Mouse (Mus musculus) midbrain, embryonic 15.5 days (tissue): ENCODE data around the gene Nfatc2ip. TPM values are rescaled to one million over a fixed set of nuclear protein-coding genes. Genes with fewer than 3 reads are reported as not detected.

Experiments
- ATAC-seq: fragments of 200-750 bp; cut with Nextera tagmentation; replicated peaks from 2 replicates; pipeline ENCODE4 v1.8.0; 2017; ENCODE audit warnings: moderate TSS enrichment
- H3K27ac ChIP-seq: fragments of 300-500 bp; sonication (generic); 2 replicates; pipeline ENCODE4 v1.5.1; 2015; ENCODE audit warnings: mild to moderate bottlenecking, inconsistent platforms
- H3K27me3 ChIP-seq: fragments of 300-500 bp; sonication (generic); replicated peaks from 2 replicates; pipeline ENCODE4 v1.6.1; 2015; ENCODE audit warnings: inconsistent platforms
- H3K36me3 ChIP-seq: fragments of 300-500 bp; sonication (generic); replicated peaks from 2 replicates; pipeline ENCODE4 v1.6.1; 2015; ENCODE audit warnings: inconsistent platforms
- H3K4me1 ChIP-seq: fragments of 300-500 bp; sonication (generic); 2 replicates; pipeline ENCODE4 v1.6.1; 2015; ENCODE audit warnings: inconsistent platforms
- H3K4me2 ChIP-seq: fragments of 300-500 bp; sonication (generic); 2 replicates; pipeline ENCODE4 v1.6.1; 2015; ENCODE audit warnings: inconsistent platforms, mild to moderate bottlenecking, moderate library complexity
- H3K4me3 ChIP-seq: fragments of 300-500 bp; sonication (generic); 2 replicates; pipeline ENCODE4 v1.5.1; 2015; ENCODE audit warnings: mild to moderate bottlenecking, inconsistent platforms
- H3K9ac ChIP-seq: fragments of 300-500 bp; sonication (generic); 2 replicates; pipeline ENCODE4 v1.6.1; 2015; ENCODE audit warnings: mild to moderate bottlenecking, inconsistent platforms
- H3K9me3 ChIP-seq: fragments of 300-500 bp; sonication (generic); 2 replicates; pipeline ENCODE4 v1.6.1; 2016; ENCODE audit warnings: inconsistent platforms
- WGBS: fragments of 180-500 bp; shearing (Covaris S2); methylation state at CpG from one replicate; pipeline ENCODE4 v1.1.7; 2015; ENCODE audit warnings: mixed read lengths; 5-methylcytosine and 5-hydroxymethylcytosine counted together
- polyA plus RNA-seq: library from polyadenylated mRNA; unstranded; fragments of >200 nt; fragmentation: Nextera tagmentation; extraction: Ambion mirVana; gene quantifications from 2 replicates; pipeline ENCODE4 v1.2.1, GENCODE M21; 2015

Gene Nfatc2ip
- polyA plus RNA-seq, 1 experiment from 2014 or later, result 2.2 TPM

DNA sequence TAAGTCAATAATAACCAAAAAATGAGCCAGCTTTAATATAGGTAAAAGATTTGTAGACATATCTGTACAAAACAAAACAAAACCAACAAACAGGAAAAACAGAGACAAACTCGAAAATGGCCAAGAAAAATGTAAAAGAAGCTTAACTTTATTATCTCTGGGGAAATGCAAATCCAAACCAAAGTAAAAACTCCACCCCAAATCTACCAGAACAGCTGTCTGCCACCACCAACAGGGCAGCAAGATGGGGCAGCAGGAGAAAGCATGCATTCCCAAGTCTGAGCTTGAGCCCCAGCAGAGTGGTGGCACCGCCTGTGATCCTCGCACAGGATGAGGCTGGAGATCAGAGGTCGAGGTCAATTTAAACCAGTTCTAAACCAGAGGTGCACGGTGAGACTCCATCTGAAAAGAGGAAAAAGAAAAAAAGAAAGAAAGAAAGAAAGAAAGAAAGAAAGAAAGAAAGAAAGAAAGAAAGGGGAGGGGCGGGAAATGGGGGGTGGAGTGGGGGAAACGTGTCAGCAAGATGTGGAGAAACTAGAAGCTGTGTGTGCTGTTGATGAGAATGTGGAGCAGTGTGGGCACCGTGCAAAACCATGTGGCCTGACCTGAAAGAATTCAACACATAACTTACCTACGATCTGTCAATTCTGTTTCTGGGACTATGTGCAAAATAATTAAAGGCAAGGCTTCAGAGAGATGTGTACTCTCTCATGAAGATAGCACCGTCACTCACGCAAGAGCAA is 43.1 kb downstream of the Nfatc2ip start:
- Histone ChIP-seq H3K4me3 (no peak overlapping the region), H3K4me1 (peaks cover 10% of the 10 kb centered on the region), H3K9me3 (no peaks in the 10 kb centered on the region), H3K36me3 (no peaks in the 10 kb centered on the region), H3K9ac (no peak overlapping the region), H3K27me3 (no peaks in the 10 kb centered on the region), H3K4me2 (no peak overlapping the region), H3K27ac (no peak overlapping the region)
- ATAC-seq, result no peak
- 63% methylated on average over 11 of the region's 11 CpGs for WGBS

DNA sequence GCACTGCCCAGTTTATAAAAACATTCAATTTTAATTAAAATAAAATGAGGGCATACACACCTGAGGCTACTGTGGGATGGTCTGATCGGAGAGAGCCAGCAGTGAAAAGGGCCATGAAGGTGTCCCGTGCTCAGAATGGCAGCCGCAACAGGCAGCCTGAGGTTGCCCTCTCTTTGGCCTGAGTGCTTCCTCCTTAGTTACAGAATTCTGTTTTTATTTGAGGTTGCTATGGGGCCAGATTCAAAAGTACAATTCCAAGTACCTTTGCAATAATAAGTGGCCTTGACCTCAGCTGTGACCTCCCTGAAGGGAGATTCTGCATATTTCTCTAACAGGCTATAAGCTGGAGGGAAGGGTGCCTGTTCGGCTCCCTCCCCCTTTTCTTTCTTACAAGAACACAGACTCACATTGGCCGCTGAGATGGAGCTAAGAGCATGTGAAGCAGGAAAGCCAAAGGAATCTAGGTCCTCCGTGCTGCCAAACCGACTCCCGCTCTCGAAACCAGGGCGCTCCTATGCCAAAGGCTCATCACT is 45.1 kb downstream of the Nfatc2ip start:
- Histone ChIP-seq H3K9me3 (no peaks in the 10 kb centered on the region), H3K36me3 (no peaks in the 10 kb centered on the region), H3K27ac (peak overlapping the region; percentile 78), H3K4me1 (peaks cover 10% of the 10 kb centered on the region), H3K9ac (no peak overlapping the region; the same call in 1 of the 2 replicates), H3K27me3 (no peaks in the 10 kb centered on the region), H3K4me3 (peak overlapping the region; percentile 30), H3K4me2 (peak overlapping the region; percentile 46)
- 42% methylated on average over 10 of the region's 10 CpGs for WGBS
- no peak for ATAC-seq

DNA sequence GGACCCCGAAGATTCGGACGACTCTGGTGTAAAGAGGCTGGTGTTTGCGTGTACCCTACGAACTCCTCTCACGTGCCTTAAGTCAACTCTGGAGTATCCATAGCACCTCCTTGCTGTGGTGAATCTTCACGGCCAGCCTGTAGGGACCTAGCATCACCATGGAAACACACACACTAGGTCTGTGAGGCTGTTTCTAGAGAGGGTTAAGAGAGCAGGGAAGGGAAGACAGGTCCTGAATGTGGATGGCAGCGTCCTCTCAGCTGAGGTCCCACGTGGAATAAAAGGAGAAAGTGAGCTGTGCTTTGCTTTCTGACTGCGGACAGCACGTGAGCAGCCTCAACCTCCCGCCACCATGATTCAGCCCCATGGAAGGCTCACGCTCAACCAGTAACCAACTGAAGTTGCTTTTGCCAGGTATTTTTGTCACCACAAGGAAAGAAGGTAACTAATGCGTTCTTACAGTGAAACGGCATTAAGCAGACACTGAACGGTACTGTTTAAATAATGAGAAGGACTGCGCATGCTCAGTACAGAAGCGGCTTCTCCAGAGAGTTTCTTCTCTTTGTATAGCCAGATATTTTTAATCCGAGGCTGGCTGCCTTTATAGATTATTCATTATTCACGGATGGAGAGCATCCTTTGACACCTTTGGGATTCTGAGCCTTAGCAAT is 45.7 kb downstream of the Nfatc2ip start:
- H3K4me2 ChIP-seq, result peak overlapping the region; percentile 46
- peaks cover 9% of the 10 kb centered on the region for H3K4me1 ChIP-seq
- ATAC-seq, result no peak; the same call in 1 of the 2 replicates
- no peaks in the 10 kb centered on the region for H3K27me3 ChIP-seq
- no peaks in the 10 kb centered on the region for H3K36me3 ChIP-seq
- 47% methylated on average over 20 of the region's 20 CpGs for WGBS
- no peaks in the 10 kb centered on the region for H3K9me3 ChIP-seq
- H3K27ac ChIP-seq, result peak overlapping the region; percentile 78
- peak overlapping the region; percentile 16; the same call in 1 of the 2 replicates for H3K9ac ChIP-seq
- H3K4me3 ChIP-seq, result peak overlapping the region; percentile 30

DNA sequence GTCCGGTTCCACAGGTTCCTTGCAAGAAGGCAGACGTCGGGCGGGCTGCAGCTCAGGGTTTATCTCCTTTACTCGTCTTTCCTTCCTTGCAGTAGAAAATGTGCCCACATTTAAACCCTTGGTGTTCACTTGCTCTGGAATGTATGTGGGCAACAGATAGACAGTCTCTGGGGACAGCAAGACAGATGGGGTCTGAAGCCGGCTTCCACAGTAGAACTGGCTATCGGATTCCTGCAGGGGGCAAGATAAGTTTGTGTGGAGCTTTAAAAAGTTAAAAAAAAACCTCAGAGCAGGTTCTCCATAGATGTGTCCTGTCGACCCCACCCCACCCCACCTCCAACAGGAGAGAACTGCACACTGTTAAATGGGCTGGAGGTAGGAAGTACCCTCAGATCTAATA is 48.2 kb downstream of the Nfatc2ip start:
- Histone ChIP-seq H3K4me3 (no peak overlapping the region), H3K36me3 (no peaks in the 10 kb centered on the region), H3K27me3 (no peaks in the 10 kb centered on the region), H3K27ac (no peak overlapping the region), H3K9me3 (no peaks in the 10 kb centered on the region), H3K4me1 (peaks cover 7% of the 10 kb centered on the region), H3K9ac (no peak overlapping the region), H3K4me2 (no peak overlapping the region)
- ATAC-seq, result no peak
- WGBS, result 78% methylated on average over 8 of the region's 8 CpGs

DNA sequence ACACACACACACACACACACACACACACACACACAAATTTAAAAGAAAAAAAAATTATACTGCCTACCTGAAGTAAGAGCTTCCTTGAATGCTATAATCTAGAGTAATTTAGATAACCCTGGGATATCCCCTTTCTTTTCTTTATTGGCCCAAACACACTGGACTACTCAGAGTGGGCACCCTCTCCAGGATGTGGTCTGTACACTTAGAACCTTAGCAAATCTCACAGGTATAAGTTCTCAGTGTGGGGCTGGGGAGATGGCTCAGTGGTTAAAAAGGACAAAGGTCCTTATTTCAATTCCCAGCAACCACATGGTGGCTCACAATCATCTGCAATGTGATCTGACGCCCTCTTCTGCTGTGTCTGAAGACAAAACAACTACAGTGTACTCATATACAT is 49.4 kb downstream of the Nfatc2ip start:
- 64% methylated on average over 1 of the region's 1 CpGs for WGBS
- Histone ChIP-seq H3K9me3 (no peaks in the 10 kb centered on the region), H3K36me3 (no peaks in the 10 kb centered on the region), H3K27ac (no peak overlapping the region), H3K9ac (no peak overlapping the region), H3K4me3 (no peak overlapping the region), H3K4me2 (no peak overlapping the region), H3K4me1 (peaks cover 7% of the 10 kb centered on the region), H3K27me3 (no peaks in the 10 kb centered on the region)
- ATAC-seq, result no peak

DNA sequence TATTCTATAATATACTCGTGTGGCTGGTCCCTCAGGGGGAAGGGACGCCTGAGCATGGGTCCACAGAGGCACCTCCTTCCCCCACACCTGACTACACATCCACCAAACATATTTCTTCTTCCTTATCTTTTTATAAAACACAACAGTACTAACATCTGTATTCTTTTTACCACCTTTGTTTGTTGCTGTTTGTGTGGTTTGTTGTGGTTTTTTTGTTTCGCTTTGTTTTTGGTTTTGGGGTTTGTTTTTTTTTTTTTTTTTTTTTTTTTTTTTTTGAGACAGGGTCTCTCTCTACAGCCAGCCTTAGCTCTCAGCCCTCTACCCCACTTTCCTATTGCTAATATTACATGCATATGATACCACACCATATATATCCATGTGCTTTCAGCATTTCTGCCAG is 50.6 kb downstream of the Nfatc2ip start:
- WGBS, result 49% methylated on average over 3 of the region's 3 CpGs
- Histone ChIP-seq H3K36me3 (no peaks in the 10 kb centered on the region), H3K27me3 (no peaks in the 10 kb centered on the region), H3K4me2 (no peak overlapping the region), H3K9ac (no peak overlapping the region), H3K4me1 (no peaks in the 10 kb centered on the region), H3K9me3 (no peaks in the 10 kb centered on the region), H3K27ac (no peak overlapping the region), H3K4me3 (no peak overlapping the region)
- no peak for ATAC-seq

DNA sequence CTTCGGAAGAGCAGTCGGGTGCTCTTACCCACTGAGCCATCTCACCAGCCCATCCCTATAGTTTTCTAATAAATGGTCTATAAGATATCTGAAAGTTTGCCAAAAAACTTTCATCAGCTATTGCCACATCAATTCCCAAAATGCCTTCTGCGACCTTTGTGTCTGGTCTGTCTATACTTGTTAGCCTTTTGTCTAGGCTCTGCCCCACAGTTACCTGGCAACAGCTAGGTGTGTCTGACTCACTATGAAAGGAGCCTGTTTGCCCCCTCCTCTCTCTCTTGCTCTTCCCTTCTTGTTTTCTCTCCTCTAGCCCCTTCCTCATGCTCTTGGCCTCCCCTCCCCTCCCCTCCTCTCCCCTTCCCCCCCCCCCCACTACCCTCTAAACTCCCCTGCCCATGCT is 51.0 kb downstream of the Nfatc2ip start:
- WGBS, result 82% methylated on average over 3 of the region's 3 CpGs

DNA sequence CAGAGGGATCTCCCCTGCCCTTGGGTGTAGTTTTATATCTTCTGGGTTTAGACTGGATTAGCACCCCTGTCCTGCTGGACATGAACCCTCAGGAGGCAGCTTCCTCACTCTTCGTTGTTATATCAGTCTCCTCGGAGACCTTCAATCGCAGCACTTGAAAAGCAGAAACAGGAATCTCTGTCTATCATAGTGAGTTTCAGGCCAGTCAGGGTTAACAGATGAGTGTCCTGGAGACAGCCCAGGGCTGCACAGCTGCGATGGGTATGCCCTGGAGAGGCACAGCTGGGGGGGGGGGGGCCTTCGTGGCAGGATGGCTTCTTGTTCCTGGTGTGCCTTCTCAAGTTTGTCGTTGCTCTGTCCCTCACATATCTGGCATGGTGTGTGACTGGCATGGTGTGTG is 55.6 kb downstream of the Nfatc2ip start:
- 57% methylated on average over 6 of the region's 6 CpGs for WGBS
- Histone ChIP-seq H3K4me3 (no peak overlapping the region), H3K4me1 (no peaks in the 10 kb centered on the region), H3K36me3 (no peaks in the 10 kb centered on the region), H3K27ac (no peak overlapping the region), H3K27me3 (no peaks in the 10 kb centered on the region), H3K9me3 (no peaks in the 10 kb centered on the region), H3K9ac (no peak overlapping the region), H3K4me2 (no peak overlapping the region)
- ATAC-seq, result no peak

More for the DNA sequence above, 51.0 kb downstream of the Nfatc2ip start:
- Histone ChIP-seq H3K4me2 (no peak overlapping the region), H3K4me1 (no peaks in the 10 kb centered on the region), H3K9ac (no peak overlapping the region), H3K27ac (no peak overlapping the region), H3K27me3 (no peaks in the 10 kb centered on the region), H3K36me3 (no peaks in the 10 kb centered on the region), H3K9me3 (no peaks in the 10 kb centered on the region), H3K4me3 (no peak overlapping the region)
- no peak for ATAC-seq

DNA sequence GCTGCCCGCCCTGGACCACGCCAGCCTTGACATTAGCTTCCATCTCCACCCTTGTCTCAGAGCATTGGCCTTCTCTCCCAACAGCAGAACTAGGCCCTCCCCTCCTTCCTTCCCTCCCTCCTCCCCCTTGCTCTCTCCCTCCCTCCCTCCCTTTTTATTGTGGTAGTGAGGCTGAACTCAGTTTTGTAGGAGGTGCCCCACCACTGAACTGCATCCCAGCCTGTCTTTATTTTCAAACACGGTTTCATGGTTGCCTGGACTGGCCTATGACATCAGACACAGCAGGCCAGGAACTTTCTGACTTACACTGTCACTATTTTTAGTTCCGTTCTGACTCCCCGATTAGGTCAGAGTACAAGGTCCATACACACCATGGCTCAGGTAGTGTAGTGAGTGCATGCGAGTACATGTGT is 56.3 kb downstream of the Nfatc2ip start:
- no peak for ATAC-seq
- Histone ChIP-seq H3K9me3 (no peaks in the 10 kb centered on the region), H3K4me1 (no peaks in the 10 kb centered on the region), H3K9ac (no peak overlapping the region), H3K36me3 (no peaks in the 10 kb centered on the region), H3K27ac (no peak overlapping the region), H3K4me2 (no peak overlapping the region), H3K4me3 (no peak overlapping the region), H3K27me3 (no peaks in the 10 kb centered on the region)
- WGBS, result 75% methylated on average over 6 of the region's 6 CpGs

DNA sequence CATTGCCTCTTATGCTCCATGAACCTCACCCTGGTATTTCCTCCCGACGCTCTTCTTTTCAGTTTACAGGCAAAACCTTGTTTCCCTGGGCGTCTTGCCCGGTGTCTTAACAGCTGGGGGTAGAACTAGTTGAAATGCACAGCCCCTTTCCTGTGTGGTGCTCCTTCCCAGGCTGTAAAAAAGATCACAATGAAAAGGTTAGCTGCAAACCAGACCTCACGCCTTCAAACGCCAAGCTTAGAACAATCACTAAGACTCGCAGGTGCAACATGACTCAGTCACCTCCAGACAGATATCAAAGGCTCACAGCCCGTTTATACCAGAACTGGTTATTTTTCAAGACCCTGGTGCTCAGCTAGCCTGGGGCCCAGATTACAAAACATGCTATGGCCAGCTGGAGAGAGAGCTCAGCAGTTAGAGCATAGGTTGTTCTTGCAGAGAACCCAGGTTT is 57.0 kb downstream of the Nfatc2ip start:
- Histone ChIP-seq H3K27me3 (no peaks in the 10 kb centered on the region), H3K4me2 (no peak overlapping the region), H3K9ac (no peak overlapping the region), H3K27ac (no peak overlapping the region), H3K9me3 (no peaks in the 10 kb centered on the region), H3K36me3 (no peaks in the 10 kb centered on the region), H3K4me3 (no peak overlapping the region), H3K4me1 (no peaks in the 10 kb centered on the region)
- ATAC-seq, result no peak
- 81% methylated on average over 8 of the region's 8 CpGs for WGBS

DNA sequence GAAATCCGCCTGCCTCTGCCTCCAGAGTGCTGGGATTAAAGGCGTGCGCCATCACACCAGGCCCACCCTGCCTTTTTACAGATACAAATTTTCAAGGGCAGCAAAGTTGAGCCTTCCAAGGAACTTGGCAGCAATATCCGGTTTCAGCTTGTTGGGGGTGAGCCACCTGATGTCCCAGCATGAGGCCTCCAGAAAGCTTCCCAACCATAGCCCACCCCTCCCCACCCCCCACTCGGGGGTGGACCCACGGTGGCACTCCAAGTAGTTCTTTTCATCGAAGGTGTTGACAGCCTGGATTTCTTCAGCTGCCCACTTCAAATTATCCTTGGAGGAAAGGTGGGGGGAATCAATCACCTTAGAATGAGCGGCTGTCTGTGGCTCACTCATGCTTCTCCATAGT is 57.6 kb downstream of the Nfatc2ip start:
- Histone ChIP-seq H3K9ac (no peak overlapping the region), H3K4me3 (no peak overlapping the region), H3K9me3 (no peaks in the 10 kb centered on the region), H3K36me3 (no peaks in the 10 kb centered on the region), H3K4me2 (no peak overlapping the region), H3K27ac (no peak overlapping the region), H3K4me1 (no peaks in the 10 kb centered on the region), H3K27me3 (no peaks in the 10 kb centered on the region)
- ATAC-seq, result no peak
- WGBS, result 86% methylated on average over 8 of the region's 8 CpGs

DNA sequence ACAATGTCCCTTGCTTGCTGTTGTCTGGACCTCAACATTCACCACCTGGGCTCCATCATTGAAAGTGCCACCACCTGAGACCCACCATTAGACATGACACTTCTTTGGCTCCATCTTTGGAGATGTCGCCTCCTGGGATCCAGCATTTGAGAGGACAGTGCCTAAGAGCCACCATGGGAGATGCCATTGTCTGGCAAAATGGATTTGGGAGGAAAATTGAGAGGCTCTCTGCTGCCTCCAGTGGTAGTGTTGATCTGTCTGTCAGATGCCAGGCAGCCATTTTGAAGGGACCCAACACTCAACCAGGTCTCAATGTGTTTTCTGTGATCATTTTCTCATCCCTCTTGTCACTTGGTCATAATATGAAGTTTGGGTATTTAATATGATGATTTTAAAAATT is 61.0 kb downstream of the Nfatc2ip start:
- no peak overlapping the region for H3K27ac ChIP-seq
- no peak overlapping the region for H3K4me3 ChIP-seq
- no peaks in the 10 kb centered on the region for H3K9me3 ChIP-seq
- WGBS, result 94% methylated on average over 1 of the region's 1 CpGs
- no peak for ATAC-seq
- H3K4me2 ChIP-seq, result no peak overlapping the region
- H3K9ac ChIP-seq, result no peak overlapping the region
- no peaks in the 10 kb centered on the region for H3K36me3 ChIP-seq
- no peaks in the 10 kb centered on the region for H3K27me3 ChIP-seq
- no peaks in the 10 kb centered on the region for H3K4me1 ChIP-seq
